Mouse (Mus musculus) spleen, adult 2 months (tissue): Measurements from ENCODE around the gene Srsf2.

Source experiments
- CTCF ChIP-seq: fragments of 200-500 bp; IDR thresholded peaks from 2 replicates; pipeline ENCODE4 v1.5.1; 2011; ENCODE audit warnings: mild to moderate bottlenecking, inconsistent platforms; ENCODE audit not compliant: insufficient read depth, insufficient read length, insufficient replicate concordance; ENCODE audit errors: extremely low read depth
- POLR2A ChIP-seq: fragments of 200-500 bp; IDR thresholded peaks from 2 replicates; pipeline ENCODE4 v1.6.1; 2011; ENCODE audit warnings: low read depth, low read length, inconsistent platforms

DNA sequence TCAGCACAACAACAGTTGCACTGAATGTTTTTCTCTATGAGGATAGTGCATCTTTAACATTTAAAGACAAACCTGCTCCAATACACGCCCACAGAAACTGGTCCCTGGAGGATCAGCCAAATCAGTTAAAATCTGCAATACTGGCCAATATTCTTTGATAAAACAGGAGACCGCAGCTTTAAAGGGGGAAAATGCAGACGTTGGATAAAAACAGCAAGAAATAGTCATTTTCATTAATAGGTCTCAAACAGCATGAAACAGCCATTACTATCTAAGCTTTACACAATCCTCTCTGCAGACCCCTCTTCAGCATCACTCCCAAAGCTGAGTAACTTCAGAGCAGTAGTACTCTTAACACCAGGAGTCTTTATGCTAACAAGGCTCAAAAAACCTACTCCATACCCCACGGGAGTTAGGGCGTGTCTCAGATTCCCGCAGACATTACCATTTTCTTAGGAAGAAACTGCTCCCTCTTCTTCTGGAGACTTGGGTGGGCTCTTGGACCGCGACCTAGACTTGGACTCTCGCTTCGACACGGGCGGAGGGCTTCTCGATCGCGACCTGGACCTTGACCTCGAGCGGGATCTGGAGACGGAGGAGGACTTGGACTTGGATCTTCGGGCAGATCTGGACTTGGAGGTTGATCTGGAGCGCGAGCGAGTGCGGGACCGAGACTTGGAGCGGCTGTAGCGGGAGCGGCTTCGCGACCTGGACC lies 1.2 kb downstream of the Srsf2 start:
- TF ChIP-seq CTCF (no peak), POLR2A (no peak)
